Mouse (Mus musculus): ENCODE measurements around the gene Leng9.

Gene Leng9

DNA sequence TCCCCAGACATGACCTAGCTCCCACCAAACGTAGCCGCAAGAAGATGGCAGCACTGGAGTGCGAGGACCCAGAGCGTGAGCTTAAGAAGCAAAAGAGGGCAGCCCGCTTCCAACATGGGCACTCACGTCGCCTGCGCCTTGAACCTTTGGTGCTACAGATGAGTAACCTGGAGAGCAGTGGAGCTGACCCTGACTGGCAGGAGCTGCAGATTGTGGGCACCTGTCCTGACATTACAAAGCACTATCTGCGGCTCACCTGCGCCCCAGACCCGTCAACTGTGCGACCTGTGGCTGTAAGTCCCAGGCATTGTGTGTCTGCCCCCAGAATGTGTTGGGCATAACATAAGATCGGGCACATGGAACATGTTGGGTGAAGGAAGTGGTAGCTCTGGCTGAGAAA, 6.1 kb downstream of the Leng9 start:
- DNase-seq = no peak

DNA sequence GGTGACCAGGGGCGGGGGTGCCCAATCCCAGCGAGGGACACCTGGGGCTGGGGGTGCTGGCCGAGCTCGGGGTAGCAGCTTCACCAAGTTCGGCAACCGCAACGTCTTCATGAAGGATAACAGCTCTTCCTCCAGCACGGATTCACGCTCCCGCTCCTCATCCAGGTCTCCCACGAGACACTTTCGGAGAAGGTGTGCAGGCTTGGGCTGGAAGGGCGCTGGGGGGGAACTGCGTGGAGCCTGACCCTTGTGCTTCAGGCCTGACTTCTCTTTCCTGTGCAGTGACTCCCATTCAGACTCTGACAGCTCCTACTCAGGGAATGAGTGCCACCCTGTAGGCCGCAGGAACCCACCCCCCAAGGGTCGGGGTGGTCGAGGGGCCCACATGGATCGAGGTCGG, 6.7 kb downstream of the Leng9 start:
- no peak for DNase-seq

DNA sequence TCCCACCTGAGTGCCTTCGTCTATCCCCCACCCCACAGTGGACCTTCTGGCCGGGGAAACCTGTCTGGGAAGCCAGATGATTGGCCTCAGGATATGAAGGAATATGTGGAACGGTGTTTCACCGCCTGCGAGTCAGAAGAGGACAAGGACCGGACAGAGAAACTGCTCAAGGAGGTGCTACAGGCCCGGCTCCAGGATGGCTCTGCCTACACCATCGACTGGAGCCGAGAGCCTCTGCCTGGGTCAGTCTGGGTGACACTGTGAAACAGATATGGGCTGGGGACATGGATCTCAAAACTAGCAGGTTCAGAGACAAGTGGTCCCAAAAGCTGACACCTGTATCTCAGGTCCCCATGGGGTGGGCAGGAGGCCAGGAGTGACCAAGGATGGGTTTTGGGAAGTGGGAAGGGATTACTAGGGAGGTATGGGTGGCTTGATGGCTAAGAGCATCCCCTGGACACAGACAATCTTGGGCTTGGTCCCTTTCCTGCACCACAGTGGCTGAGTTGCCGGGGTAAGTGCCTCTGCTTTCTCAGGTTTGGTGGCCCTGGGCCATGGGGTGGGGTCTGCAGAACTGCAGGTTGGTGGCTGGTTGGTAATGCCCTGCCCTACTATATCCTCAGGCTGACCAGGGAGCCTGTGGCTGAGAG, 7.3 kb downstream of the Leng9 start:
- DNase-seq = no peak

DNA sequence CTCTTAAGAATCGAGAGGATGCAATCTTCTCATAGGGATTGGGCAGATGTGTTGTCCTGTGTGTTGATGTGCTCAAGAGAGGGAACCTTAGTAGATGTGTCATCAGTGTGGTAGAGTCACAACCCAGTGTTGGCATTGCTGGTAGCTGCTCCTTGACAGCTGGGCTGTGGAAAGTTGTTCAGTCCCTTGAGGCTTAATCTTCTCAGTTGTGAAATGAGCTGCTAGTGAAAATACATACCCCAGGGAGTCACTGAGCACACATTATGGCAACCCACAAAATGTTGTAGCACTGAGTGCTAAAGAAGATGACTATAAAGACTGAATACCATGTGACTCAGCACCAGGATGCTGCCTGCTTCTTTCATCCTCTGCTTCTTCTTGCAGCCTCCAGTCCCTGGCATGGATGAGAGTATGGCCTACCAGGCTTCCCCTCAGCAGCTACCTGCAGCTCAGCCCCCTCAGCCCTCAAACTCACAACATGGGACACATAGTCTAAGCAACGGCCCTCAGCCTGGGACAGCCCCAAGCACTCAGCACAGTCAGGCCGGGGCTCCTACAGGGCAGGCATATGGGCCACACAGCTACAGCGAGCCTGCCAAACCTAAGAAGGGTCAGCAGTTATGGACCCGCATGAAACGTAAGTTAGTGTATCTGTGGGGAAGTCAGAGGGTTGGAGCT, 8.4 kb downstream of the Leng9 start:
- DNase-seq = no peak

DNA sequence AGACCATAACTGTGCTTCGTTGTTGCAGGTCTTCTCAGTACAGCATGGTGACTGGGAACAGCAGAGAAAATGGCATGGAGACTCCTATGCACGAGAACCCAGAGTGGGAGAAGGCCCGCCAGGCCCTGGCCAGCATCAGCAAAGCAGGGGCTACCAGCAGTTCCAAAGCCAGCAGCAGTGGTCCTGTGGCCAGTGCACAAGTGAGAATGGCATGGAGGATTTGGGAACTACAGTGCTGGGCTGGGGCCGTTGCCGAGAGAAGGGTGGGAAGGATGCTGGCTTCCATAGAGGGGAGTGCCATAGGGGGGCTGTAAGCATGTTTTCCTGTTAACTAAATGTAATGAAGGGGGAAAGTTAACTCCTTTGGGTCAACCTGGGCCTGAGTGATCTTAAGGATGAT, 10.8 kb downstream of the Leng9 start:
- no peak for DNase-seq

DNA sequence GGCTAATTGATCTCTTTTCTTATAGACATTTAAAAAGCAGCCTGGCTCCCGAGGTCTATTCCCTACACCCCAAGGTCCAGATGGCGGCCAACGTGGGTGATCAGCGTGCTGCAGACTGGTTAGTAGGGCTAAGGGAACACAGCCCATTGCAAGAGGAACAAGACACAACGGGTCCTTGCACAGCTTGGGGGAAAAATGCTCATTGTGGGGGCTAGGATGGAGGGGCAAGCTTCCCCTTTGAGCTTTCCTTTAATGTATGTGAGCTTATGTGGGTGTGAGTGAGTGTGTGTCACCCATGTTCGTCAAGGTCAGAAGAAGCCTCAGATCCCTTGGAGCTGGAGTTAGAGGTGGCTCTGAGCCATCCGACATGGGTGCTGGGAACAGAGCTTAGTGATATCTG, 11.5 kb downstream of the Leng9 start:
- DNase-seq = no peak

DNA sequence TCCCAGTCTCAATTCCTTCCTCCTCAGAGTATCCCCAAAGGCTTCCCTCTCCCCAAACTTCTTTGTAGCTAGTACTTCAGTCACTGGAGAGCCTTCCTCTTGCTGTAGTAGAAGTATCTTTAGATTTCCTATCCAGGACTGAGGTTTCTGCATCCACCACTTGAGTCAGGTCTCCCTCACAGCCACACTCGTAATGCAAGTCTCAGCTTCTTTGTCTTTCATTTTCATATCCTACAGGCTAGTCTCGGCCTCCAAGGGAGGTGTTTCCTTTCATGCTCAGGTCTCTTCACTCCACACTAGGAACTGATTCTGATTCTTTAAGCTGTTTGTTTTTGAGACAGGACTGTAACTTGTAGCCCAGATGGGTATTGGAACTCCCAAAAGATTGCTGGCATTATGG, 12.0 kb downstream of the Leng9 start:
- DNase-seq = no peak

DNA sequence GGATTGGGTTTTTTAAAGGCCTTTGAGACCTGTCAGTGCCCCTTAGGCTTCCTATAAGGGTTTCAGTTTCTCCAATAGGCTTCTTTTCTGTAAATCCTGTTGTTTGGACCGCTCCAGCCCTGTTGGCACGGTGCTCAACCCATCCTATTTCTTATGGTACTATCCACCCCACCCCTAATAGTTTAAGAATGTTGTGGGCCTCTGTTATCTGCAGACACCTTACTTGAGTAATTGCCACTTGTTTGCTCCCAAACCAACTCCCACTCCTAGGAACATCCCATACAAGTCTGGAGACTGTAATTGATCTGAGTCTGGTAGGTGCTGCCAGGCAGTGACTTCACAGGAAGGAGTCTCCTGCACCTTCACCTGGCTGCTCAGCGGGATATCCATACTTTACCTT, 12.4 kb downstream of the Leng9 start:
- DNase-seq = no peak

DNA sequence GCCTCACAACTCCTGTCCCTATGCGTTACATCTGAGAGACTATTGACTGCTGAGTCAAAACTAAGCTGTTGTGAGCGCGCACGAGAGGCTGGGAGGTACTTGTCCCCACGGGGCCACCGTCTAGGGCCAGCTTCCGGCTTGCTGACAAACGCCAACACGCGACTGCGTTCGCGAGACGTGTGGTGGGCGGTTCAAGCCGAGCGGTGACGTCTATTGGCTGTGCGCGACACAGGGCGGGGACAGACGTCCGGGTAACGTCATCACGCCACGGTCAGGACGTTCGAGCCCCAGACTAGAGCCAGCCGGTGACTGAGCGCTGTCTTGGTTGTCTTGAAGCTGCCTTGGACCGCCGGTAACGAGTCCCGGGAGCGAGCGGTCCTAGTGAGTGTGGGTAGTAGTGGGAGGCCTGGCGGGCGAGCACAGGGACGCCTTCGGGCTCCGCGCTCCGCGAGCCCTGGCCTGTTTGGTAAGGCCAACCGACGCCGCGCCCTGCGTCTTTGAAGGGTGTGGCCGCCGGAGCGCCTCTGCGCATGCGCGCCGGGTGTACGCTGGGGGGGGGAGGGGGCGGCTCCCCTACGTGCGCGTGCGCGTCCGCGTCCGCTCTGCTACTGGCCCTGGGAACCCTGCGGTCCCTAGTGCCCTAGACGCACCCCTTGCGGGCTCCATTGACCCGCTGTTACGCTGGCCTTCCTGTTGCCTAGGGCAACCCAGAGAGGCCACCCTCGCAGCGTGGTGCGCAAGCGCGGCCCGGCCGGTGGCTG, 13.2 kb downstream of the Leng9 start, which contains the start of gene Leng8:
TSS of gene Leng8 (plus strand) at position 269 of the 761 bp plus-strand sequence.
- peak; percentile 99 for DNase-seq

DNA sequence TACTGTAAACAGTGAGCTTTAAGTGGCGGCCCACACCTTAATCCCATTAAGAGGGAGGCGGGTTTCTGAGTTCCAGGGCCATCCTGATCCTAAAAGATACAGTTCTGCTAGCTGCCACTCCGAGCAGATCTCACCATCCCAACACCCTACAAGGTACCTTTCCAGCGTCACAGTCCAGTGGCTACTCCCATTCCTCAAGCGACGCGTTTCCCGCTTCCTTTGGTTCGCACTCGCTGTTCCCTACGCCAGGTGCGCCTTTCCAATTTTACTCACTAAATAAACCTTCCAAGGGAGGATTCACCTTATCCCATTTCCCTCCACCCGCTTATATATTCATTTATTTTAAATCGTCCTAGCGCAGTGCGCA, 13.8 kb downstream of the Leng9 start:
- DNase-seq = no peak

DNA sequence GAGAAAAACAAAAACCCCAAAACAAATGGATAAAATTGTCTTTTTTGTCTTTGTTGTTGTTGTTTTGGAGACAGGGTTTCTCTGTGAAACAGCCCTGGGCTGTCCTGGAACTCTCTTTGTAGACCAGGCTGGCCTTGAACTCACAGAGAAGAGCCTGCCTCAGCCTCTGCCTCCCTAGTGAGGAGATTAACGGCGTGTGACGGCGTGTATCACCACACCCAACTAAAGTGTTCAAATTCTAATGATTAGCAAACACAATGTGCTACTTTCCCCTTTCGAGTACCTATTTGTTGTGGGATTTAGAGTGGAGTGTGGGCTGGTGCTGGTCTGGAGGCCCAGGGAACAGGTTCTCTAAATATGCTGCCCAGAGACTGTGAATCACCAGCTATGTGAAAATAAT, 15.3 kb downstream of the Leng9 start:
- DNase-seq = no peak

DNA sequence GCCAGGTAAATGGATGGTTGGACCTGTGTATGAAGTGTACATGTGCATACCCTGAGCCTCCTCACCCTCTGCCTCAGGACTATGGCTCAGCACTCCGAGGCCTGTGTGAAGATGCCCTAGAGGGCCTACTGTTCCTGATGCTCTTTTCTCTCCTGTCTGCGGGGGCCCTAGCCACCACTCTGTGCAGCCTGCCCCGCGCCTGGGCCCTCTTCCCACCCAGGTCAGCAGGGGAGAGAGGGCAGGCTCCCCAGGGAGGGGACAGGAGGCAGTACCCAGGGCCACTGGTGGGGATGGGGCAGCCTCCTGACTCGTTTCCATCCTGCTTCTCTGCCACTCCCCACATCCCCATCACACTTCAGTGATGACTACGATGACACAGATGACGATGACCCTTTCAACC, 17.2 kb downstream of the Leng9 start:
- no peak for DNase-seq

DNA sequence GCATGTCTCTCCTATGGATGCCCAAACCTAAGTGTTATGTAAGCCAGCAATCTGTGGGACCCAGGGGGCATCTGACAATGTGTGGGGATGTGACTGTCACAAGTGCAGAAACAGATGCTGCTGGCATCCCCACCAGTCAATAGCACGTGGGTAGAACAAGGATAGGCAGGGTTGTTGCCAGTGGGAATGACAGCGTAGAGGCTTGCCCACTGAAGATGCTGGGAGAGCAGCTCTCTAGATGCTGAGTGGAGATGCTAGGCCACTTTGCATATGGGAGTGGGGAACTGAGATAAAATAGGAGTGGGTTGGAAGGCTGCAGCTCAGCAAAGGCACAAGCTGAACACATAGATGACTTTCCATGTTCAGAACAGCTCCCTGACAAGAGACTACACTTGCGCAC, 17.6 kb downstream of the Leng9 start:
- DNase-seq = no peak

DNA sequence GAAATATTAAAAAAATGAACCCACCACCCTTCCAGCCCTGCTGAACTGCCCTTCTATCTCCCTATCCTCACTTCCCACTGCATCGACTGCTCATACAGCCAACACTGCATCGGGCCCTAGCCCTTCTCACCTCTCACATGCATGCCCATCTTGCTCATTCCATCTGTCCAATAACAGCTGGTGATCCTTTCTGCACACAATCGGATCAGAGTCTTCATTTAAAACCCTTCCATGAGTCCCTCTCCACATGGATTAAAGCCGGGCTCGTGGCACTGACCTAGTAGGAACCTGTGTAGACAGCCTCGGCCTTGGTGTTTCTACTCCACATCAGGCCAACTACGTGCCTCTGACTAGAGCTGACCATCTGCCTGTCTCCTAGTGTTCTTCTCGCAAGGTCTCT, 18.2 kb downstream of the Leng9 start:
- no peak for DNase-seq

DNA sequence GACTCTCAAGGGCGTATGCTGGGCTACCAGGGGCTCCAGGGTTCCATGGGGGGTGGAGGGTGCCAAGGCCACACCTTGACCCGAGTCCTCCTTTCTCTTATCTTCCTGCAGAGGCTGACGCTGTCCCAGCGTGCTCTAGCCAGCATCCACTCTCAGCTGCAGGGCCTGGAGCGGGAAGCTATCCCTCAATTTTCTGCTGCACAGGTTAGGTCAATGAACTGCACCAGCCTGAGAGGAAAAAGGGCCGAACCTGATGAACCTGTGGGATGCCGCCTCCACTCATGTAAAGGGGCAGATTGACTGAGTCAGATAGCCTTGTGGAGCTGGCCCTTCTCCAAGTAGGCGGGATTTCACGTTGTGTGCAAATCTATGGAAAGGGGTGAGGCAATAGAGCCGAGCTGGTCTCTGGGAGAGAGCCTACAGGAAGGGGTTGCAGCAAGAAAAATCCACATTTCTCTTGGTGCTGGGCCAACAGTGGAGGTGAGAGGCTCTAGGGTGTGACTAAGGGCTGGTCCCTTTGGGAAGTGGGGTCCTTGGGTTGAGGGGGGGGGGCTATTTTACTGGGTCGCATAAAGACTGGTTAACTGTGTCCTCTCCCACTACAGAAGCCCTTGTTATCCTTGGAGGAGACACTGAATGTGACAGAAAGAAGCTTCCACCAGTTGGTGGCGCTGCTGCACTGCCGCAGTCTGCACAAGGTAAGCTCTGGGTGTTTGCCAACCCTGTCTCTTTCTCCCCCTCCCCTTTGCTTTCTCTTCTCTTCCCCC, 19.3 kb downstream of the Leng9 start:
- peak; percentile 83 for DNase-seq

DNA sequence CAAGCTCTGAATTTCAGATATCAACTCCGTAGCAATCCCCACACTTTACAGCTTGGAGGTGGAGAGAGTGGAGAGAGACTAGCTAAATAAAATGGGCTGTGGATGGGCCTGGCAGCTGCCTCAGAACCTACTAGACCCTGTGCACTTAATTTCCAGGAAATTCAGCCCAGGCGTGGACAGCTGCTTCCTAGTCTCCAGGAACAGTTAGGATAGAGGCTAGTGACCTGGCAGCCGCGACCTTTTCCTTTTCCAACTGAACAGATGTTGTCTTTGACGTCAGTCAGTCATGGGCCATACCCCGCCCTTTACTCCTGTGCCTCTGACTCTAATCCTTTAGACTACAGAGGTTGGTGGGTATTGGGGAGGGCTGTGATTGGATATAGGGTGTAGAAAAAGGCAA, 21.3 kb downstream of the Leng9 start:
- DNase-seq = no peak

DNA sequence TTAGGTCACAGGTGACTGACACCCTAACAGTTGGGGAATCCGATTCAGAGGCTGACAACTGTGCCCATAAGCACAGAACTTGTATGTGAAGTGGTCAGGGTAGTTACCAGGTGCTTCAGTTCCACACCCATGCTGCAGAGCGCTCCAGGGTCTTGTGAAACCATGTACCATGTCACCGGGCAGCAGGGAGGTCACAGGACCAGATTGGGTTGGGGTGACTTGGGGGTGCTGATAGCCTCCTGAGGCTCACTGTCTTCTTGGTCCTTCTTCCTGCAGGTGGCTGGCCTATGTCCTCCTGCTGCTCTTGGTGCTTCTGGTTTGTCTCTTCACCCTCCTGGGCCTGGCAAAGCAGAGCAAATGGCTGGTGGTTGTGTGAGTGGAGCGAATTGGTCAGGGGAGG, 22.3 kb downstream of the Leng9 start:
- no peak for DNase-seq

DNA sequence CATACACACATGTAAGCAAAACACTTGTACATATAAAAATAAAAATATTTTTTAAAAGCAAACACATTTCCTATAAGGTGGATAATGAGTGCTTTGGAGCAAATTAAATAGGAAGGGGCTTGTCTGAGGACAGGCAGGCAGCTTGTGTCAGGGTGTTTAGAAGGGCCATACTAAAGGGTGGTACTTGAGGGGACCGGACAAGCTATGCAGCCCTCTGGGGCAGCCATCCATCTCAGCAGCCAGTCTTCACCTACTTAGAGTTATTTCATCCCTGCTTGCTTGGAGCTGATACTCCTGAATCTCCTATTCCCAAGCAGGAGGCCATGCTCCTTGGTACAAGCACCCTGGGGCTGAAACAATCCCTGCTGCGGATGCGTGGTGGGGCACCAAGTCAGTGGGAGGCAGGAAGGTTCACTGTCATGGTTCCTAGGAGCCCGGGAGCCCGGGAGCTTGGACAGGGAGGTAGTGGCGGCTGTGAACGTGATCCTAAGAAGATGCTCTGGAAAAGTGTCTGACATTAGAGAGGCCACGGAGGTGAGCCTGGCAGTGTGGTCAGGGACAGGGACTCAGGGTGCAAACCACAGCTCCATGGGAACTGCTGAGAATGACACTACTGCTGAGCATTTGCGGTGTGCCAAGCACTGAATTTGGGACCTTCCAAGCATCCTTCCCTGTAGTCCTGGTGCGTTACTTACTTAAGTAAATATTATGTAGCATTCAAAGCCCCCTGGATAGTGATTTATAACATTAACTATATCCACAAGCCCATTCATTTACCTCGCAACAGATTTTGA, 23.0 kb downstream of the Leng9 start:
- DNase-seq = no peak

DNA sequence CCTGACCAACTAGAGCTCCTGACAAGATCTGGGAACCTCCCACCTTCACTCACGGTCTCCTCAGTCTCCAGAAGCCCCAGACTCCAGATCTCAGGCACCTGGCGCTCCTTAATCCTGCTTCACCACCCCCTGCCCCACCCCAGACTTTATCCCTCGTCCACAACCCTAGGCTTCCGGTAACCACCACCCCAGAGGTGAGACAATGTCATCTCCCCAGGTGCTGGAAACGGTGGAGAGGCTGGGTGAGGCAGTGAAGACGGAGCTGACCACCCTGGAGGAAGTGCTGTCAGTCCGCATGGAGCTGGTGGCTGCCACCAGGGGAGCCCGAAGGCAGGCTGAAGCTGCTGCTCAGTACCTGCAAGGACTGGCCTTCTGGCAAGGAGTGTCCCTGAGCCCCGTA, 24.9 kb downstream of the Leng9 start:
- DNase-seq = no peak

DNA sequence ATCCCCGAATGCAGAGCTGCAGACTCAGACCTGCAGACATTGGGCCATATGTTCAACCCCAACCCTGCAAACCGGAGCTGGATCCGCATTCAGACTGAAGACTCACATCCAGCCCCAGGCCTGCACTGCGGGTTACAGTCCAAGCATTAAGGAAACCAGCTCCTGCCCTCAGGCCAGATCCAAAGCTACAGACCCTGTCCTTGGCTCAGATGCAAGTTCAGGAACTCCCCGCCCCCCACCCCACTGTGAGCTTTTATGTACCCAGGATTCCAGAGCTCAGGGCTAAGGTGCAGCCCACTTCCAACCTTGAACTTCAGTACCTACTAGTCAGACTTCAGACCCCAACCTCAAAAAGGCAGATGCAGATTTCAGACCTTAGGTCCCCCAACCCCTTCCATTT, 25.3 kb downstream of the Leng9 start:
- DNase-seq = no peak

DNA sequence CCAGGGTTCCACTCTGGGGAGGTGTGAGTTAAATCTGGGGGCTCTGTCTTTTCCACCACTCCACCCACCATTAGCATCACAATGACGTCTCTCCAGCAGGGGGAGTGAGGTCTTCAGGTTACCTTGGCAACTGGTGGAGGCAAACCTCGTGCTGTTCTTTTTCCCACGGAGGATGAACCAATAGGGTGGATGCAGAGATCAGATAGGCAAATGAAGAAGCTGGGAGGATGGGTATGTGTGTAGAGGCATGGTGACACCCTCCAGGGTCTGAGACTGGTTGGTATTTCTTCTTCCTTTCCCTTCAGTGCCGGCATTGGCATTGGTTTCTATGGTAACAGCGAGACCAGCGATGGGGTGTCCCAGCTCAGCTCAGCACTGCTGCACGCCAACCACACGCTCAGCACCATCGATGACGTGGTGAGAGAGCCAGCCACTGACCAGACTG, 25.8 kb downstream of the Leng9 start:
- DNase-seq = no peak

DNA sequence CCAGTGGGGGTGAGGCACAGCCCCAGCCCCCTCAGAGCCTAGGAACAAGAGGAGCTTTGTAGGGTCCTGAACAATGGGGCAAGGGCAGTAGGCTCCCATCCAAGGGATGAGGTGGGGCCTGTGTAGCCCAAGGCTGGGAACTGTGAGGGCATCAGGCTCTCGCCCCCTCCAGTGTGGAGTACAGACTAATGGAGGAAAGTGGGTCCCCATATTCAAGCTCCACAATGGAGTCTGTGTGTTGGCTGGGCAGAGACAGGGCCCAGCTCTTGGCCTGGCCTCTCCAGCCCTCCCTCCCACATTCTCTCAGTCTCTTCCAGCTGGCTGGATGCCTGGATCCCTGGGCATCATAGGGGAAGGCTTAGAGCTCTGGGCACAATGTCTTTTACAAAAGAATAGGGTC, 26.4 kb downstream of the Leng9 start:
- DNase-seq = no peak

DNA sequence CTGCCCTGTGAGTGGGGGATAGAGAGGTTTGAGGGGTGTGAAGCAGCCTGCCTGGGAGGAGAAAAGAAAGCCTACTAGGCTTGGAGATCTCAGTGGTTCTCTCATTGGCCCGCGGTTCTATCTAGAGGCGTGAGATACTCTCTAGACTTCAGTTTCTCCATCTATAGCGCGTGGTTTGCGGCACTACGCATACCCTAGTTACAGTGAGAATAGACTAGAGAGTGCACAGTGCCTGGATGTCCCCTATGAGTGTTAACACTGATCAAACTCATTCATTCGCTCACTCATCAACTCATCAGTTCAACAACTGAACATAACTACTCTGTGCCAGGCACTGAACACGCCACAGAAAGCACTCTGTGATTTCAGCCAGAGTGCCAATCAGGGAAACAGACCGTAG, 27.4 kb downstream of the Leng9 start:
- DNase-seq = no peak

Measured in kidney, adult 9 months (tissue).